Mouse (Mus musculus) hindbrain, embryonic 11.5 days (tissue): ENCODE data around the gene Gm6482. TPM values are rescaled to one million over a fixed set of nuclear protein-coding genes. Genes with fewer than 3 reads are reported as not detected.
A peak's percentile ranks its signal among the peaks of the same experiment; 100 is the strongest.
"Not testable (repeated sequence)": the region's sequence is repeated elsewhere in the genome, so short reads cannot be mapped to it uniquely, and the experiment has no call there.

Source experiments
- ATAC-seq: fragments of 200-750 bp; cut with Nextera tagmentation; 2 replicates; pipeline ENCODE4 v1.8.0; 2017; ENCODE audit warnings: mild to moderate bottlenecking, moderate TSS enrichment, moderate library complexity; ENCODE audit not compliant: low FRiP score
- DNase-seq: peaks from one replicate; pipeline ENCODE4 v3.0.0-alpha.2; 2015; ENCODE audit warnings: low spot score
- H3K27ac ChIP-seq: fragments of 300-500 bp; sonication (generic); 2 replicates; pipeline ENCODE4 v1.5.1; 2014; ENCODE audit warnings: mild to moderate bottlenecking, low read depth, low read length
- H3K27me3 ChIP-seq: fragments of 300-500 bp; sonication (generic); 2 replicates; pipeline ENCODE4 v1.6.1; 2014; ENCODE audit warnings: mild to moderate bottlenecking, low read length, moderate library complexity, mixed read lengths; ENCODE audit not compliant: control insufficient read depth, insufficient read depth
- H3K36me3 ChIP-seq: fragments of 300-500 bp; sonication (generic); 2 replicates; pipeline ENCODE4 v1.6.1; 2014; ENCODE audit warnings: mild to moderate bottlenecking, low read length, moderate library complexity, mixed read lengths; ENCODE audit not compliant: control insufficient read depth, insufficient read depth
- H3K4me1 ChIP-seq: fragments of 300-500 bp; sonication (generic); replicated peaks from 2 replicates; pipeline ENCODE4 v1.6.1; 2014; ENCODE audit warnings: low read length, mixed read lengths; ENCODE audit not compliant: control insufficient read depth, insufficient read depth
- H3K4me2 ChIP-seq: fragments of 300-500 bp; sonication (generic); replicated peaks from 2 replicates; pipeline ENCODE4 v1.6.1; 2014; ENCODE audit warnings: mild to moderate bottlenecking, low read depth, low read length
- H3K4me3 ChIP-seq: fragments of 300-500 bp; sonication (generic); 2 replicates; pipeline ENCODE4 v1.5.1; 2014; ENCODE audit warnings: low read depth, low read length
- H3K9ac ChIP-seq: fragments of 300-500 bp; sonication (generic); 2 replicates; pipeline ENCODE4 v1.6.1; 2014; ENCODE audit warnings: low read depth, low read length
- H3K9me3 ChIP-seq: fragments of 300-500 bp; sonication (generic); 2 replicates; pipeline ENCODE4 v1.6.1; 2016; ENCODE audit warnings: low read length; ENCODE audit not compliant: control insufficient read depth
- WGBS: fragments of 180-500 bp; shearing (Covaris S2); extraction: QIAGEN DNeasy Blood & Tissue Kit; methylation state at CpG from one replicate; pipeline ENCODE4 v1.1.7; 2014; 5-methylcytosine and 5-hydroxymethylcytosine counted together
- polyA plus RNA-seq: library from polyadenylated mRNA; unstranded; fragments of >200 nt; fragmentation: Nextera tagmentation; extraction: Ambion mirVana; gene quantifications from 2 replicates; pipeline ENCODE4 v1.2.1, GENCODE M21; 2014

Gene Gm6482
- polyA plus RNA-seq: not detected in 2 replicates

DNA sequence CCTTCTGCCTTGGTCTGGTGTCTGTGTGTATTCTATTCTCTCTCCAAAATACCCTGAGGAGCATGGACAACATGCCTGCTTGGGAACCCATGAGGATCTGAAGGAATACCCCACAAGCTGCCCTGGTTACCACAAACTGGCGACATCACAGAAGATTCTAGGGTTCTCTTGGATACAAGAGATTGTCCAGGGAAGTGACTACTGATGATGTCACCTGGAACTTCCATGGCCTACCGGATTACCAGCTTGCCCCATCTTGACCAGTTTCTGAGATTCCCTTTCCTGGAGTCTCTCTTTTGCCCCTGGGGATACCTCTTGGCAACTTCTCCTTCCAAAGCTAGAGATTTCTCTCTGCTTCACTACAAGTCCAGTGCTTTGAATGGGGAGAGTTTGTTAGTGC is at the start of gene Gm6482:
Gene Gm6482, minus strand, starts transcription at position 101 of the 400 bp plus-strand sequence.
- H3K27me3 ChIP-seq, H3K9me3 ChIP-seq, H3K36me3 ChIP-seq, H3K27ac ChIP-seq, ATAC-seq, H3K4me2 ChIP-seq, DNase-seq, H3K9ac ChIP-seq, H3K4me3 ChIP-seq, H3K4me1 ChIP-seq: not testable (repeated sequence)
- no CpG with 5 or more reads among the region's 2 CpGs for WGBS

DNA sequence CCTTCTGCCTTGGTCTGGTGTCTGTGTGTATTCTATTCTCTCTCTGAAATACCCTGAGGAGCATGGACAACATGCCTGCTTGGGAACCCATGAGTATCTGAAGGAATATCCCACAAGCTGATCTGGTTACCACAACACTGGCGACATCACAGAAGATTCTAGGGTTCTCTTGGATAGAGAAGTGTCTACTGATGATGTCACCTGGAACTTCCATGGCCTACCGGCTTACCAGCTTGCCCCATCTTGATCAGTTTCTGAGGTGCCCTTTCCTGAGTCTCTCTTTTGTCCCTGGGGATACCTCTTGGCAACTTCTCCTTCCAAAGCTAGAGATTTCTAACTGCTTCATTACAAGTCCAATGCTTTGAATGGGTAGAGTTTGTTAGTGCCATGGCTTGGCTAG is 45.3 kb upstream of the Gm6482 start, which contains the start of gene Gm7954:
Gene Gm7954, minus strand, starts transcription at position 101 of the 400 bp plus-strand sequence.
- DNase-seq, H3K9me3 ChIP-seq, H3K36me3 ChIP-seq, H3K27ac ChIP-seq, H3K4me3 ChIP-seq, H3K27me3 ChIP-seq, H3K4me2 ChIP-seq, ATAC-seq, H3K9ac ChIP-seq, H3K4me1 ChIP-seq: not testable (repeated sequence)
- no CpG with 5 or more reads among the region's 2 CpGs for WGBS

DNA sequence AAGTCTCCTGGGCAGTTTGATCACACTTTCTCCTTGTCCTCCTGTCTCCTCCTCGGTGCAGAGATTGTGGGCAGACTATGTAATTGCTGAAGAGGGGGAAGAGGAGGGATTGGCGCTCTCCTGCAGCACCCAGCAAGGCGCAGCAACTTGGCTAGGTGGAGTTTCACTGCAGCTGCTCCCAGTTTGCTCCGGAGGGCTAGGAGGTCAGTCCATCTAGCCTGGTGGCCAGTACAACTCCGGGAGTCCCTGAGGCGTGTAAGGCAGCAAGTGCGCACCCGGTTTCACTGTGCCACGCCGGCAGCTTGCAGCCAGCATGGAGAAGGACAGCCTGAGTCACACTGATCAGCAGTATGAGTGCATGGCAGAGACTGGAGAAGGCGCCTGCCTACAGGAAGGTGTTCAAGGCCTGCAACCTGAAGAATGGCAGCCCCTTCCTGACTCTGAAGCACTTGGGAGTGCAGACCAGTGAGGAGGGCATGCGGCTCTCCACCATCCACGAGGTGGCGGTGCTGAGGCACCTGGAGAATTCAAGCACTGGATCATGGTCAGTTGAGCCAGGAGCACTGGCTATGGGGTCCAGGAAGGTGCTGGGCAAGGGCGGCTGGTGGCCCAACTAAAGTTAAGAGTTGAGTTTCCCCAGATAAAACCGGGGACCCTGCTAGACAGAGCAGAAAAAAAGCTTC is 17.5 kb upstream of the Gm6482 start:
- H3K4me3 ChIP-seq, H3K4me2 ChIP-seq: not testable (repeated sequence)

DNA sequence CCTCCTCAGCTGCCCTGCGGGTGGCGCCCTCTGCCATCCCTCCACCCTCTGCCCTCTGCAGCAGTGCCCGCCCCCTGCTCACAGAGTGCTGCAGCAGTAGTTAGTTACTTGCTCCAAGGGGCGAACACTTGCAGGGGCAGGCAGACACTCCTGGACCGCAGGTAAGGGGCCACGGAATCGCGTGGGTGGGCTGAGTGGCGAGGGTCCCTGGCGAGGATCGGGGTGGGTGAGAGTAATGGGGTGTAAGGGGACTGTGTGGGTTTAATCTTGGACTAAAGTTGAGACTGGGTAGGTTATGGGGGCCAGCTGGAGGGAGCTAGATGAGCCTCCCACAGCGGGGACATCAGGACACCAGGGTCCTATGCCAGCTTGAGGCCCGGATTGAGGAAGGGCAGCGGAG is 16.6 kb upstream of the Gm6482 start:
- not testable (repeated sequence) for H3K4me3 ChIP-seq, H3K9me3 ChIP-seq, H3K4me1 ChIP-seq, ATAC-seq, H3K9ac ChIP-seq, H3K27me3 ChIP-seq, H3K27ac ChIP-seq, H3K36me3 ChIP-seq
- H3K4me2 ChIP-seq: 0 out of 2 replicates have a peak overlapping the region, but pooled peaks have one; percentile 11
- peak; percentile 0 for DNase-seq
- 5% methylated on average over 12 of the region's 14 CpGs for WGBS

More for the DNA sequence above, 17.5 kb upstream of the Gm6482 start:
- not testable (repeated sequence) for H3K27me3 ChIP-seq, H3K9me3 ChIP-seq, ATAC-seq, H3K27ac ChIP-seq, H3K4me1 ChIP-seq, H3K9ac ChIP-seq, H3K36me3 ChIP-seq
- peak; percentile 38 for DNase-seq
- WGBS: 17% methylated on average over 9 of the region's 16 CpGs

DNA sequence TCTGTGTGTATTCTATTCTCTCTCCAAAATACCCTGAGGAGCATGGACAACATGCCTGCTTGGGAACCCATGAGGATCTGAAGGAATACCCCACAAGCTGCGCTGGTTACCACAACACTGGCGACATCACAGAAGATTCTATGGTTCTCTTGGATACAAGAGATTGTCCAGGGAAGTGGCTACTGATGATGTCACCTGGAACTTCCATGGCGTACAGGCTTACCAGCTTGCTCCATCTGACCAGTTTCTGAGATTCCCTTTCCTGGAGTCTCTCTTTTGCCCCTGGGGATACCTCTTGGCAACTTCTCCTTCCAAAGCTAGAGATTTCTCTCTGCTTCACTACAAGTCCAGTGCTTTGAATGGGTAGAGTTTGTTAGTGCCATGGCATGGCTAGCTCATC is 21.8 kb downstream of the Gm6482 start, which contains the start of gene Gm7945:
Gene Gm7945, minus strand, starts transcription at position 101 of the 400 bp plus-strand sequence.
- DNase-seq, H3K27me3 ChIP-seq, H3K4me3 ChIP-seq, H3K4me1 ChIP-seq, H3K9ac ChIP-seq, H3K27ac ChIP-seq, H3K9me3 ChIP-seq, ATAC-seq, H3K4me2 ChIP-seq, H3K36me3 ChIP-seq: not testable (repeated sequence)
- no CpG with 5 or more reads among the region's 3 CpGs for whole genome bisulfite sequencing

Other genes with a start within 250 kb of the Gm6482 start
- gene Sftpd, start 223.1 kb downstream of the Gm6482 start, polyA plus RNA-seq: not detected in 2 replicates
- 0.11 TPM in 1 of 2 replicates, not detected in the other for gene Gm2832, start 129.5 kb downstream of the Gm6482 start, polyA plus RNA-seq
- gene Gm5798, start 59.7 kb downstream of the Gm6482 start, polyA plus RNA-seq: not detected in 2 replicates
- not detected in 2 replicates for gene Gm7945, start 21.9 kb downstream of the Gm6482 start, polyA plus RNA-seq
- gene Gm7954, start 45.2 kb upstream of the Gm6482 start, polyA plus RNA-seq: not detected in 2 replicates
- not detected in 2 replicates for gene Gm3486, start 81.2 kb upstream of the Gm6482 start, polyA plus RNA-seq
- gene Gm7970, start 147.3 kb upstream of the Gm6482 start, polyA plus RNA-seq: not detected in 2 replicates
- not detected in 2 replicates for gene 1700049E17Rik2, start 164.9 kb upstream of the Gm6482 start, polyA plus RNA-seq
- gene Gm3072, start 216.3 kb upstream of the Gm6482 start, polyA plus RNA-seq: not detected in 2 replicates
- gene Gm3676, start 238.2 kb upstream of the Gm6482 start, polyA plus RNA-seq: not detected in 2 replicates